Mouse (Mus musculus): ENCODE data around the gene Aipl1.
"Not testable (repeated sequence)": the region's sequence is repeated elsewhere in the genome, so short reads cannot be mapped to it uniquely, and the experiment has no call there.

The Aipl1 gene

DNA sequence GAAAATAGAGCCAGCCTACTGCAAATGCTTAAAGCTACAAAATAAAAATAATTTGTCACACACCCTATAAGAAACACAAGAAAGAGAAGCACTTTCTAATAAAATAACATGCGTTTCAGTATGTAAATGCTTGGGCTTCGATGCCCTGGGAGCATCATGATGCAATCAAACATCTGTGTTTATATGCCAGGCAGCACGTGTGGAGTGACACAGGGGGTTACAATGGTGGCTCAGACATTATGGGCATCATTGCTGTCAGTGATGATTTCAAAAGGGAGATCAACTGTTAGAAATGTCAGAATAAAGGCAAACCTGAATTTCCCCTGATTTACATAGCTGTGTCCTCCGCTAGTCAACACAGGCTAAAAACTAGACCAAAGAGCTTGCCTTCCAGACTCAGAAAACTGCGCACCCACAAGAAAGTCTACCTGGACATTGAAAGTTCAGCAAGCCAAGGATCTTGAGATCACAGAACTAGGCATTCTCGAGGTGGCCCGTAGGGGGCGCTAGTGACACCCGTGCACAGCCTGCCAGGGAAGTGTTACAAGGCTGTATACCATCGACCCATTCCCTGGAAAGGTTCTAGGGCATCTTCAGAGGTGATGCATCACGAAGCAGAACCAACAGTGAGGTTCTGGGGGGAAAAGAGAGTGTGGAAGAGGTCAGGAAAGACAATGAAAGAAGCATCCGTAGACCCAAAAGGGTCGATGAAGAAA lies 35.0 kb downstream of the Aipl1 start:
- ChIA-PET POLR2A (interaction anchor here in 1 of 4 experiments (0.6 kb wide), 1 partner anchor 182 kb away, joined by 3 read pairs; no protein-coding TSS in a partner anchor), CTCF (interaction anchor here (0.7 to 3.8 kb wide), 4 partner anchors 23 to 226 kb away, joined by 3 to 18 read pairs (median 4); no protein-coding TSS in a partner anchor)

DNA sequence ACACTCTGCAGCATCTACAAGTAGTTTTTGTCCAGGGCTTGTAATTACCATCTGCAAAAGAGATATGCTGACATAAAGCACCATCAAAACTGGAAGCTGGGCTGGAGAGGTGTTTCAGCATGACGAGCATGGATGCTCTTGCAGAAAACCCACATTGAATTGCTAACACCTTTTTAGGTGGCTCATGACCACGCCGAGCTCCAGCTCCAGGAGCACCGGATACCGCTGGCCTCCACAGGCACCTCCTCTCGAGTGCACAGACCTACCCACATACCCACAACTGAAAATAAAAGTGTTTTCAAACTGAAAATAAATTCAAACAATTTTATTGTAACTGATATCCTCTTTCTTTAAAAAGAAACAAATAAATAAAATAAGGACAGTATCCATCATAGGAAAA lies 37.1 kb downstream of the Aipl1 start:
- CTCF ChIA-PET = no interaction called here
- POLR2A ChIA-PET = no interaction called here

DNA sequence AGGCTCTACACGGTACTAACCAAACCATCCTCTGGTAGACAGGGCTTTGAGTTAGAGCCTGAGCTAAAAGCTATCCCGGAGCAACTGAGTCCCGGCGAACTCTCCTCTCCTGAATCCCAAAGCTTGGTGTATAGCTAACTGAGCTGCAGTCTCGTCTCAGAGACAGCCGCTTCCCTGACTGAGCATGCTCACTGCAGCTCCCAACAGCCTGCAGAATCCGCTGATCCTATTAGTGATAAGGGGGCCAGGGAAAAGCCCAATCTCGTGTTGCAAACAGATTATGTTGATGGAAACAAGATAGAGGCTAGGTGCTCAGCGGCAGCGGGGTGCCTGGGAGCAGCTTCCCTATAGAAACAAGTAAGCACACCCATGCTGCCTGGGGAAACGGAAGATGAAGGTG lies 40.5 kb downstream of the Aipl1 start:
- ChIA-PET CTCF (interaction anchor here in 3 of 4 experiments (1.1 to 2.2 kb wide), 4 partner anchors 27 to 30 kb away, joined by 3 to 11 read pairs (median 5); no protein-coding TSS in a partner anchor), POLR2A (interaction anchor here in 2 of 4 experiments (0.5 to 1.4 kb wide), 5 partner anchors 9 to 933 kb away, joined by 3 to 5 read pairs (median 3); no protein-coding TSS in a partner anchor)

DNA sequence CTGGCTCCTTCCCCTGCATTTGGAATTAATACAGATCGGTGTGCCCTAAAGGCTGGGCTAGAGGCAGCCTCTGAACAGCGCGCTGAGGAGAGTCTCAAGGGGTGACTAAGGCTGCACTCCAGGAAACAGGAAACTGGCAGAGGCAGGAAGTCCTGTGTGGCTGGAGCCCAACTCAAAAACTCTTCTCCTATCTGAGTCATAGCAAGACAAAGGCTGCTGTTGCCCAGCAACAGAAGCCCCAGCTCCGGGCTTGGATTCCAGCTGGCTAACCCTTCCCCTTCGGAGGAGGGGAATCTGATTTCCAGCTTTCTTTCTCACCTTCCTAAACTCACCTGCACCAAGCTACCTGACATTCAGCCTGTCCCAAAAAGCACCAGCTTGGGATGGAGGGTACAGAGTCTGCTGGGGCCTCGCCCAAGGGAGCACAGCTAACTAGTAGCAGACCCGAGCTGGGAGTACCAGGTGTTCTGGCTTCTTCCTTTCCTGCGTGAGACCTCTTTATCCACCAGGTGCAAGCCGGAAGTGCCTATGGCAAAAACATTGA lies 41.3 kb downstream of the Aipl1 start:
- POLR2A ChIA-PET = interaction anchor here in 2 of 4 experiments (1.1 to 2.0 kb wide), 6 partner anchors 8 to 222 kb away, joined by 3 to 5 read pairs (median 4); no protein-coding TSS in a partner anchor
- CTCF ChIA-PET = interaction anchor here (0.6 to 2.2 kb wide), 10 partner anchors 10 to 465 kb away, joined by 3 to 11 read pairs (median 4); no protein-coding TSS in a partner anchor

DNA sequence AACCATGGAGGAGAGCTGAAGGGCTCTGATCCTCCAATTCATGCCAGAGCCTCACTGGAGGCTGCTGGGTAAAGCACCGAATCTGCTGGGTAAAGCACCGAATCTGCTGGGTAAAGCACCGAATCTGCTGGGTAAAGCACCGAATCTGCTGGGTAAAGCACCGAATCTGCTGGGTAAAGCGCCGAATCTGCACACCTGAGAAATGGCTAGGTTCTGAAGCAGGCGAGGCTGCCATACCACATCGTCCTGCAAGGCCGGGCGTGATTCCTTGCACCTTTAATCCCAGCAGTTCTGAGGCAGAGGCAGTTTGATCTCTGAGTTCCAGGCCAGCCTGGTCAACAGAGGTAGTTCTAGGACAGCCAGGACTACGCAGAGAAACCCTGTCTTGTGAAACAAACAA lies 44.9 kb downstream of the Aipl1 start:
- POLR2A ChIA-PET = no interaction called here
- CTCF ChIA-PET = interaction anchor here in 2 of 4 experiments (0.6 kb wide), 2 partner anchors 21 to 31 kb away, joined by 3 to 4 read pairs; no protein-coding TSS in a partner anchor

DNA sequence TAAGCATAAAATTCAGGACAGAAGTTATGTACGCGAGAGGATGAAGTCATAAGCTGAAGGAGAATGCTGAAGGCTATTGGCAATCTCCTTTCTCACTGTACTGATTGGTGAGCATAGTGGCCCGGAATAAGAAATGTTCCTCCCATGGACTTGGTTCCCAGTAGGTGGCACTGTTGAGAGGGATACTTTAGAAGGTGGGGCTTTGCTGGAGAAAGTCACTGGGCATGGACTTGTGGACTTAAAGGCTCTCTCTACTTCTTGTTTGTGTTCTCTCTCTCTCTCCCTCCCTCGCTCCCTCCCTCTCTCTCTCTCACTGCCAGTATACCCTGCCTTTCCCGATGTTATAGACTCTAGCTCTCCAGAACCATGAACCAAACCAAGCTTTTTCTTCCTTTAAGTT lies 45.8 kb downstream of the Aipl1 start:
- ChIA-PET CTCF (interaction anchor here in 2 of 4 experiments (0.6 to 1.1 kb wide), 3 partner anchors 23 to 234 kb away, joined by 3 to 7 read pairs (median 4); no protein-coding TSS in a partner anchor), POLR2A (interaction anchor here in 1 of 4 experiments (0.9 kb wide), 1 partner anchor 48 kb away, joined by 8 read pairs; no protein-coding TSS in a partner anchor)

DNA sequence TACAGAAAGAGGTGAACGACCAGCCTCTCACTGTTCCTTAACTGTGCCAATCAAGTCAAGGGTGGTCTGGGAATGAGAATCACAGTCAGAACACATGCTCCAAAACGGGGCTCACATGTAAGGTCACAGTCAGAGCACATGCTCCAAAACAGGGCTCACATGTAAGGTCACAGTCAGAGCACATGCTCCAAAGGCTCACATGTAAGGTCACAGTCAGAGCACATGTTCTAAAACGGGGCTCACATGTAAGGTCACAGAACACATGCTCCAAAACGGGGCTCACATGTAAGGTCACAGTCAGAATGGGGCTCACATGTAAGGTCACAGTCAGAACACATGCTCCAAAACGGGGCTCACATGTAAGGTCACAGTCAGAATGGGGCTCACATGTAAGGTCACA lies 47.9 kb downstream of the Aipl1 start:
- POLR2A ChIA-PET, CTCF ChIA-PET: not testable (repeated sequence)

DNA sequence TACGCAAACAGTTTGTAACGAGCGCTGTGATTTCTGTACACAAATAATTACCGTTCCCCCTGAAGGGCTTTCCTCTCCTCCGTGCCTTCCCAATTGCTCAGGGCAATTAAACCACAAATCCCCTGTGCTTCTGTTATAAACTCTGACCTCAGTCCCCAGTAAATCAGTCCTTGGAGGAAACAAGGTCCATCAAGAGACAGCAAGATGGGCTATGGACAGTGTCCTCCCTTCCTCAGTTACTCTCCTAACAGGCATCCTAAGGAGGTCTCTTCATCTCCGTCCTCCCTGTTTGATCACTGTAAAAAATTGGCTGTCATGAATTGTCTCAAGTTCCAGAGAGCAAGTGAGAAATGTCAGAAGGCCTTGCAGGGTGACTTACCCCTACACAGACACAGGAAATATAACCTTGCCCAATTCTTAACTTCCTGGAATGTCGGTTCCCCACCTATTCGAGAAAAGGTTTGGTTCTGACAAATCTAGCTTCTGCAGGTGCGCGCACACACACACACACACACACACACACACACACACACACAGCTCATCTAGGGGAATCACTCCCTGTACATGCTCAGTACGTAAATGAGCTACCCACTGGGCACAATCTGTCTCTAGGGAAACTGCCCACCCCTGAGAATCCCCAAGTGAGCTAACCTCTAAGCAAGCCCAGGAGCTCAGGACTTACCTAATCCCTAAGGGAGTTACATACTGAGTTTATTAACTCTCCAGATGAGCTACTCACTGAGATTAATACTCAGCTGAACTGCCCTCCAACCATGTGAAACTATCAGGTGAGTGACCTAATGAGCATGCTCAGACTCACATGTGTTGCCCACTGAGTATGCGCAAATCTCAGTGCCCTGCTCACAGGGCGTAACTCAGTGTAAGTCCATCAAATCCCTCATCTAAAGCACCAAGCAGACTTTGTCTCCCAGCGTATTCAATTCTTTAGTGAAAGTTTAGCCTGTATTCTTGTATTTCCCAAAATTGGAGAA lies 49.9 kb downstream of the Aipl1 start:
- POLR2A ChIA-PET = interaction anchor here in 1 of 4 experiments (0.6 kb wide), 1 partner anchor 9 kb away, joined by 3 read pairs; no protein-coding TSS in a partner anchor
- CTCF ChIA-PET = interaction anchor here in 3 of 4 experiments (0.6 to 2.0 kb wide), 6 partner anchors 38 to 885 kb away, joined by 3 to 12 read pairs (median 3); no protein-coding TSS in a partner anchor

DNA sequence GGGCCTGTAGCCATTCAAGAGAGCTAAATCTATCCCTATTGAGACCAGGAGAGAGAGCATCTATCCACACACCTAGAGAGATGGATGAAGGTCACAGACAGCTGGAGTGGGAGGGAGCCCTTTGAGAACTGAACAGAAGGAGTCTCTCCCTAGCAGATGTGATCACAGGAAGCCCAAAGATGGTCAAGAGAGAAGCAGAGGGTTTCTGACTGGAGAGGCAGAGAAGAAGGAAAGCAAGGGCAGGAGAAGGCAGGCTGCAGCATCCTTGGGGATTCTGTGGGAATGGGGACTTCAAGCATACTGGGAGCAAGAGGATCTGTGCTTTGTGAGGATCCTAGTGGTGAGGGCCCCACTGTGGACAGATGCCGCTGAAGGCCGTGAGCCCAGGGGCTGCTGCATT lies 51.5 kb downstream of the Aipl1 start:
- CTCF ChIA-PET = interaction anchor here in 1 of 4 experiments (1.3 to 1.4 kb wide), 2 partner anchors 10 to 38 kb away, joined by 3 read pairs; no protein-coding TSS in a partner anchor
- POLR2A ChIA-PET = interaction anchor here in 1 of 4 experiments (1.1 kb wide), 1 partner anchor 10 kb away, joined by 3 read pairs; no protein-coding TSS in a partner anchor

DNA sequence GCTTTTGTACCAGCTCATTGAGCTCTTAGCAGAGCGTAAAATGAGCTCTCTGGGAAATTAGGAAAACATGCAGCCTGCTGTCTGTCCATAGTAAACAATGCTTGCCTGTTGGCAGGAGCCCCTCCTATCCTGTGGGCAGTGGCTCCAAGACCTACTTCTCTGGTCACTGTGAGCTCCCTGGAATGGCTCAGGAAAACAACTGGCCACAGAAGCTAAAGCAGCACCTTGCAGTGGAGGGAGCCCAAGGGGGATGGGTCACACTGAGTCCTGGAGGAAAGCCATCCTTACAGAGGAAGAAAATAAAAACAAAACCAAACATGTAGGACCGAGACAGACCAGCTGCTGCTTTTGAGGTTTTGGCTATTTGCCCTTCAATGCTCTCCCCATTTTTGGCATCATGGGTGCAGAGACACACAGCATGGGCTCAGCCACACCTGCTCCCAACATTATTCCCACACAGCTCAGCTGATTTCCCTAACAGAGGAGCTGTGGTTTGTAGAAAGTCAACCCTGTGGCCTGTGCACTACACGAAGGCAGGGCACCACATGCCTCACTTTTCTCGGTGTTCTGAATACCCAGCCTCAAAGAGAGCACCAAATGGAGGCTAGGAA lies 52.1 kb downstream of the Aipl1 start:
- ChIA-PET CTCF (interaction anchor here in 2 of 4 experiments (0.9 to 1.4 kb wide), 3 partner anchors 10 to 38 kb away, joined by 3 read pairs; no protein-coding TSS in a partner anchor), POLR2A (interaction anchor here in 1 of 4 experiments (1.1 kb wide), 1 partner anchor 11 kb away, joined by 3 read pairs; no protein-coding TSS in a partner anchor)

DNA sequence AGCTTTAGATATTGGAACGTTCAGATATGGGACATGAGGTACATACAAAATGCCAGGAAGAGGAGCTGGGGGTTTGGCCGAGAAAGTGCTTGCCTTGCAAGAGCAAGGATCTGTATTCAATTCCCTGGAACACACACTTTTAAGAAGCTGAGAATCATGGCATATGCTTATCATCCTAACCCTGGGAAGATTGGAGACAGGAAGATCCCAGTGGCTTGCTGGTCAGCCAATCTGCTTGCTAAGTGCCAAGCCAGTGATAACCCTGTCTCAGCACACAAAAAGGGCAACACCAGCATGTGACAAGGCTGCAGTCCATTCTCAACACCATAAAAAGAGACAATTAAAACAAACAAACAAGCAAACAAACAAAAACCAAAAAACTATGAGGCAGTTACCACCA lies 53.2 kb downstream of the Aipl1 start:
- POLR2A ChIA-PET = no interaction called here
- CTCF ChIA-PET = interaction anchor here in 1 of 4 experiments (0.9 kb wide), 1 partner anchor 40 kb away, joined by 3 read pairs; no protein-coding TSS in a partner anchor

Measured in embryonic stem cell, embryonic (primary cell).